Mouse (Mus musculus) heart, adult 2 months (tissue): ENCODE data around the gene Olfr923.

Experiments
- CTCF ChIP-seq: fragments of 200-600 bp; IDR thresholded peaks from 2 replicates; pipeline ENCODE4 v1.8.1; 2022; ENCODE audit warnings: antibody characterized with exemption, mild to moderate bottlenecking, moderate library complexity
- POLR2A ChIP-seq: fragments of 200-500 bp; IDR thresholded peaks from 2 replicates; pipeline ENCODE4 v1.6.1; 2011; ENCODE audit warnings: mild to moderate bottlenecking, low read depth, low read length, control low read depth; ENCODE audit not compliant: insufficient read depth

GRCm38 (mm10) chr9:38854760-38855159, 28.4 kb downstream of the Olfr923 start, which contains the start of gene Olfr26:
- no peak for TF ChIP-seq CTCF
- TF ChIP-seq POLR2A: no peak
